In the genomic region with DNA sequence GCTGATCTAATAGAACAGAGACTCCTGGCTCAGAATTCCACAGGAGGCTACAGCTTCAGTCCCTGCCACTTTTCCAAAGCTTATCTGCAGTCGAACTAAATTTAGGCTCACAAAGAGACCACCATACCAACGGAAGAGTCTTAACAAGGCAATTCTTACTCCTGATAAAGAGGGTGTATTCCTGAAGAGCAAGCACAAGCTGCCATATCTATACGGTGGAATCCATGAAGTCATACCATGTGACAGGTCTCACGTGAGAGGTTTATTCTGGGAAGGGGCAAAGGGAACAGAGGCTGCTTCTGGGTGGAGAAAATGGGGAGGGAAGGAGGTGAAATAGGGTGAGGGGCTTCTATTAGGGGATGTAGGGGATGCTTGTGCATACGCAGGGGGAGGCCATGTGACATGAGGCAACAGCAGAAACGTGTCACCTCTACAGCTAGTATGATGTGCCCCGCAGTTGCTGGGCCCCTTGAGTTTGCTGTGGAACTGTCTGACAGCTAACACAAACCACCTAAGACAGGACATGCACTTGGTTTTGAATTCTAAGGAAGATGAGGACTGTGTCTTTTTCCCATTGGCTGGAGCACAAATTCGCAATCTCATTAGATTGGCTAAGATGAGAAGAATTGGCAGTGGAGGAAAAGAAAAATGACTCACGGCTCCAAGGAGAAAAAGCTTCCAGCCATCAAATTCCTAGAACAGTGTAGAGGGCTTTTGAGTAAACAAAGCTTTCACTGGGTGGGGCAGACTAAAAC, we compare ENCODE assay signal across 15 mouse cellular contexts.
"Had no signal": no experiment of that assay in that cellular context is flagged by ENCODE, and none has a peak within 500 bp of the region (broad histone marks: within the 10 kb centered on the region; RNA-seq: fewer than 3 reads in every experiment).

No protein-coding gene starts in this region.

- H3K27ac ChIP-seq: layer of hippocampus, adult 2 months; limb, embryonic 12.5 days; liver, embryonic 13.5 days; midbrain, embryonic 10.5 days; neural tube, embryonic 13.5 days had no signal

- H3K4me2 ChIP-seq: limb, embryonic 12.5 days; liver, embryonic 13.5 days; neural tube, embryonic 13.5 days had no signal

- H3K9me3 ChIP-seq: limb, embryonic 12.5 days; liver, embryonic 13.5 days; midbrain, embryonic 10.5 days; neural tube, embryonic 13.5 days had no signal

- DNase-seq: kidney, postnatal 4 days; liver; liver, embryonic 13.5 days; lung, adult 18-20 months; lung, postnatal 4 days; retina, postnatal 1 day; right cerebral cortex, postnatal 4 days; spleen, adult 18-20 months; thymus, adult 18-20 months; thymus, postnatal 14 days had no signal

- H3K36me3 ChIP-seq: limb, embryonic 12.5 days; liver, embryonic 13.5 days; midbrain, embryonic 10.5 days; neural tube, embryonic 13.5 days had no signal

- ATAC-seq: midbrain, embryonic 16.5 days had no signal

- H3K4me1 ChIP-seq: limb, embryonic 12.5 days; liver, embryonic 13.5 days; midbrain, embryonic 10.5 days; neural tube, embryonic 13.5 days had no signal

- H3K4me3 ChIP-seq: layer of hippocampus, adult 2 months; limb, embryonic 12.5 days; liver, embryonic 13.5 days; midbrain, embryonic 10.5 days; neural tube, embryonic 13.5 days had no signal

- H3K27me3 ChIP-seq: limb, embryonic 12.5 days; liver, embryonic 13.5 days; neural tube, embryonic 13.5 days had no signal

- H3K9ac ChIP-seq: limb, embryonic 12.5 days; liver, embryonic 13.5 days; neural tube, embryonic 13.5 days had no signal
